Mouse (Mus musculus) macrophage (primary cell): Measurements from ENCODE around the gene Kdm1b. TPM values are rescaled to one million over a fixed set of nuclear protein-coding genes. Genes with fewer than 3 reads are reported as not detected.

Experiments
- H3K27ac ChIP-seq: fragments of 350-480 bp; formaldehyde crosslinking; 2 replicates; pipeline ENCODE4 v1.9.0; 2021
- H3K36me3 ChIP-seq: fragments of 350-480 bp; formaldehyde crosslinking; 2 replicates; pipeline ENCODE4 v1.9.0; 2021; ENCODE audit errors: inconsistent target
- H3K4me3 ChIP-seq: fragments of 350-480 bp; formaldehyde crosslinking; 2 replicates; pipeline ENCODE4 v1.9.0; 2021; ENCODE audit errors: inconsistent target
- H3K79me2 ChIP-seq: fragments of 350-480 bp; formaldehyde crosslinking; 2 replicates; pipeline ENCODE4 v1.9.0; 2021; ENCODE audit errors: inconsistent target
- WGBS: methylation state at CpG from one replicate; pipeline ENCODE4 v1.1.7; 2026; ENCODE audit warnings: inconsistent platforms; ENCODE audit not compliant: missing documents; 5-methylcytosine and 5-hydroxymethylcytosine counted together
- polyA plus RNA-seq: library from polyadenylated mRNA; stranded (reverse); fragments of 250-400 nt; gene quantifications from 3 replicates; pipeline ENCODE4 v1.2.4, GENCODE M21; 2018; ENCODE audit warnings: inconsistent platforms

The Kdm1b gene
- polyA plus RNA-seq, 1 experiment from 2014 or later, result 10.2 TPM

DNA sequence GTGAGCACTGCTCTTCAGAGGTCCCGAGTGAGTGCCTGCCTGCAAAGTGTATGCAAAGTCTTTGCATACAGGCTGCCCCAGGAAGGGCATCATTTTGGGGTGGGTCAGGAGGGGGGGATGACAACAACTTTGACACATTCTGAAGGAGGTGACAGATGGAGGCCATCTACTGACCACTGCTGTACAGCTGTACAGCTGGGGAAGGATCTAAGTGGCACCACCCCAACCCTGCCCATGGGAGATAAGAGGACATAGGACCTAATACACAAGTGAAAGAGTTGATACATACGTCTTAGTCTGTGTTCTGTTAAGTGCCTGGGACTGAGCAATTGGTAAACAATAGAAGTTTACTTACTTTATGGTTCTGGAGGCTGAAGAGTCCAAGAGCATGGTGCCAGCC, 65.9 kb downstream of the Kdm1b start:
- Histone ChIP-seq H3K36me3 (no peaks in the 10 kb centered on the region), H3K79me2 (peaks cover 7% of the 10 kb centered on the region), H3K27ac (no peak overlapping the region), H3K4me3 (no peak overlapping the region)
- WGBS, result 88% methylated on average over 2 of the region's 2 CpGs

DNA sequence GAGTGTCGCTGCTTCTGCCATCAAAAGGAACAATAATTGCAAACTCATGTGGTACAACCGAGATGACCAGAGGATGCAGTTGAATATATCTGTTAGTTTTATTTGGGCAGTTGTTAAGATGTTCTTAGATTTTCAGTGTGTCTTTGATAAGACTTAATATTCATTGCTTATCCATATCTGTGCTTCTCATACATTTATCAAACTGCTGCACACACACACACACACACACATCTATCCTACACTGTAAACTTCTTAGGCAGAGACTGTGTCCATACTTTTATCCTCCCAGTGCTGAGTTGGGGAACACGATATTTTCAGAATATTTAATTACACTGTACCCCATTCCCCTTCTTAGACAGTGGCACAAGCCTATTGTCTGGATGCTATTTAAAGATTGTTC, 67.9 kb downstream of the Kdm1b start:
- H3K36me3 ChIP-seq, result no peaks in the 10 kb centered on the region
- H3K79me2 ChIP-seq, result no peaks in the 10 kb centered on the region
- no peak overlapping the region for H3K27ac ChIP-seq
- WGBS, result 89% methylated on average over 3 of the region's 3 CpGs
- H3K4me3 ChIP-seq, result no peak overlapping the region

DNA sequence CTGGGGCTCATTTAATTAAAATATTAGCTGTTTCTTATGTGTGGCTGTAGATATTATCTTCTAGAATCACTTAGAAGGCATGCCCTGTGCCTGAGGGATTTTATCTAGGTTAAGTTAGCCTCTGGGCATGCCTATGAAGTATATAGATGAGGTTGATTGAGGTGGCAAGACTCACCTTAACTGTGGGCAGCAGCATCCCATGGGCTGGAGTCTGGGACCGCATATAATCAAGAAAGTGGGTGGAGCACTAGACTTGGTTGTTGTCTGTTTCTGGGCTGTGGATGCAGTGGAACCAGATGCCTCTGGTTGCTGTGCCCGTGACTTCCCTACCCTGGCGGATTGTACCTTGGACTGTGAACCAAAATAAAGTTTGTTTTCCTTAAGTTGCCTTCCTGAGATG, 68.8 kb downstream of the Kdm1b start:
- no peaks in the 10 kb centered on the region for H3K79me2 ChIP-seq
- no peak overlapping the region for H3K4me3 ChIP-seq
- no peak overlapping the region for H3K27ac ChIP-seq
- H3K36me3 ChIP-seq, result no peaks in the 10 kb centered on the region
- WGBS, result 94% methylated on average over 3 of the region's 3 CpGs

GRCm38 (mm10) chr13:47112924-47113323, 69.6 kb downstream of the Kdm1b start:
- Histone ChIP-seq H3K27ac (no peak overlapping the region), H3K36me3 (no peaks in the 10 kb centered on the region), H3K4me3 (no peak overlapping the region), H3K79me2 (no peaks in the 10 kb centered on the region)
- 70% methylated on average over 3 of the region's 3 CpGs for WGBS

GRCm38 (mm10) chr13:47116000-47116399, 72.7 kb downstream of the Kdm1b start:
- Histone ChIP-seq H3K4me3 (no peak overlapping the region), H3K36me3 (no peaks in the 10 kb centered on the region), H3K27ac (no peak overlapping the region), H3K79me2 (no peaks in the 10 kb centered on the region)
- 100% methylated on average over 1 of the region's 3 CpGs for WGBS

DNA sequence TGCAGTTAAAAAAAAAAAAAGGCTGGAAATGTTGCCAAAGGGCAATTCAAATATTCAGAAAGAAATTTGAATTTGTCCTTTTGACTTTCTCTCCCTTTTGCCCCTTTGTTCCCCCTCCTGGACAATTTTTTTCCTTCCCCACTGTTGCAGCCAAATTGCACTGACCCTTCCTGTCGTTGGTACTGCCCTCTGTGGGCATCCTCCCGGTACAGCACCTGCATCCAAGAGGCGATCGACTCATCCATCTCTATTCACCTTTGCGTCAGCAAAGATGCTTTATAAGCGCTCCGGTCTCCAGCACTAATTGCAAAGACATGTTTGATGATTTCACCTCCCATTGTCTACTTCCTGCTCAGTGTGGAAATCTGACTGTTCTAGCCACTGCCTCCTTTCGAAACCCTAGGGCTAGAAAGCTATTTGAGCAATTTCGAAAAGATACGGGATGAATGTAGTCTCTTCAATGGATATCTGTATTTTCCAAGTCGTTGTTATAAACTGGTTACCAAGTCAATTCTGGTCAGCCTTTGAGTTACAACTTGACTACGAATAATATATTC, 78.1 kb downstream of the Kdm1b start:
- WGBS, result 47% methylated on average over 12 of the region's 12 CpGs
- no peak overlapping the region for H3K4me3 ChIP-seq
- no peaks in the 10 kb centered on the region for H3K79me2 ChIP-seq
- no peaks in the 10 kb centered on the region for H3K36me3 ChIP-seq
- no peak overlapping the region for H3K27ac ChIP-seq

GRCm38 (mm10) chr13:47122537-47123430, 79.5 kb downstream of the Kdm1b start, which contains the start of gene Rnf144b:
Gene Rnf144b (plus strand): TSS chr13:47122656.
- no peak within 1 kb of the TSS for H3K27ac ChIP-seq
- H3K36me3 ChIP-seq, result no peaks in the 10 kb centered on the region

GRCm38 (mm10) chr13:47124449-47124848, 81.2 kb downstream of the Kdm1b start:
- H3K27ac ChIP-seq, result no peak overlapping the region
- WGBS, result 94% methylated on average over 3 of the region's 3 CpGs
- H3K79me2 ChIP-seq, result no peaks in the 10 kb centered on the region
- H3K4me3 ChIP-seq, result no peak overlapping the region
- no peaks in the 10 kb centered on the region for H3K36me3 ChIP-seq

More at GRCm38 (mm10) chr13:47122537-47123430, 79.5 kb downstream of the Kdm1b start, which contains the start of gene Rnf144b:
- WGBS, result 4% methylated on average over 50 of the region's 55 CpGs
- no peak within 1 kb of the TSS; the same call in 1 of the 2 replicates for H3K4me3 ChIP-seq
- H3K79me2 ChIP-seq, result no peaks in the 10 kb centered on the region

GRCm38 (mm10) chr13:47124986-47125385, 81.7 kb downstream of the Kdm1b start:
- Histone ChIP-seq H3K79me2 (no peaks in the 10 kb centered on the region), H3K36me3 (no peaks in the 10 kb centered on the region), H3K27ac (no peak overlapping the region), H3K4me3 (no peak overlapping the region)
- WGBS, result 96% methylated on average over 6 of the region's 6 CpGs

- H3K27ac ChIP-seq, result no peak overlapping the region
- H3K36me3 ChIP-seq, result no peaks in the 10 kb centered on the region
- H3K4me3 ChIP-seq, result no peak overlapping the region
- 92% methylated on average over 5 of the region's 5 CpGs for WGBS
- H3K79me2 ChIP-seq, result no peaks in the 10 kb centered on the region
These were observed 82.3 kb downstream of the Kdm1b start for GRCm38 (mm10) chr13:47125595-47125994.

- H3K79me2 ChIP-seq, result no peaks in the 10 kb centered on the region
- WGBS, result 95% methylated on average over 3 of the region's 4 CpGs
- H3K4me3 ChIP-seq, result no peak overlapping the region
- no peak overlapping the region for H3K27ac ChIP-seq
- H3K36me3 ChIP-seq, result no peaks in the 10 kb centered on the region
These were observed 85.8 kb downstream of the Kdm1b start for GRCm38 (mm10) chr13:47129090-47129489.

GRCm38 (mm10) chr13:47133058-47133457, 89.8 kb downstream of the Kdm1b start:
- 93% methylated on average over 8 of the region's 8 CpGs for WGBS

DNA sequence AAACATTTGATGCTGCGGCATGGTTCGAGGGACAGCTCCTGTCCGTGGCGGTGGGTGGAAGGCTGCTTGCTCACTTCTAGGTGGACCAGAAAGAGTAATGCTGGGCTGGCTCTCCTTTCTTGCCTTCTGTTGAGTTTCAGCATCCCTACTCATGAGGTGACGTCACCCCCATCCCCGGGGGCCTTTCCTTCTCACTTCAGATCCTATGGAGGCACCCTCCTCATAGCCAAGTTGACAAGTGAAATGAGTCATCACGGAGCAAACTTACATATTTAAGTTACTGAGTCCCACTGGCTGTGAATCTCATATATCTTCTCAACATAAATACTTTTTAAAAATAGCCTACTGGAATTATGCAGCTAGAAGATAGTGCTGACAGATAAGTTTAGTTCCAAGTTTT, 91.5 kb downstream of the Kdm1b start:
- Histone ChIP-seq H3K36me3 (no peaks in the 10 kb centered on the region), H3K79me2 (no peaks in the 10 kb centered on the region), H3K27ac (no peak overlapping the region), H3K4me3 (no peak overlapping the region)
- 92% methylated on average over 7 of the region's 7 CpGs for WGBS

More at GRCm38 (mm10) chr13:47133058-47133457, 89.8 kb downstream of the Kdm1b start:
- Histone ChIP-seq H3K27ac (no peak overlapping the region), H3K36me3 (no peaks in the 10 kb centered on the region), H3K4me3 (no peak overlapping the region), H3K79me2 (no peaks in the 10 kb centered on the region)
